Mouse (Mus musculus) frontal cortex, postnatal 10 days (tissue): ENCODE data around the gene Gm3250.
"Not testable (repeated sequence)": the region's sequence is repeated elsewhere in the genome, so short reads cannot be mapped to it uniquely, and the experiment has no call there.

ENCODE experiments used
- DNase-seq, 2 experiments: peaks; one replicate each; pipeline ENCODE4 v3.0.0; 2022; ENCODE audit warnings: low spot score in 2 of 2, mixed read lengths in 1 of 2

Gene Gm3250

GRCm38 (mm10) chr10:77782442-77782841, at the start of gene Gm3250:
Gm3250 (minus strand) TSS chr10:77782542.
- DNase-seq: not testable (repeated sequence)

DNA sequence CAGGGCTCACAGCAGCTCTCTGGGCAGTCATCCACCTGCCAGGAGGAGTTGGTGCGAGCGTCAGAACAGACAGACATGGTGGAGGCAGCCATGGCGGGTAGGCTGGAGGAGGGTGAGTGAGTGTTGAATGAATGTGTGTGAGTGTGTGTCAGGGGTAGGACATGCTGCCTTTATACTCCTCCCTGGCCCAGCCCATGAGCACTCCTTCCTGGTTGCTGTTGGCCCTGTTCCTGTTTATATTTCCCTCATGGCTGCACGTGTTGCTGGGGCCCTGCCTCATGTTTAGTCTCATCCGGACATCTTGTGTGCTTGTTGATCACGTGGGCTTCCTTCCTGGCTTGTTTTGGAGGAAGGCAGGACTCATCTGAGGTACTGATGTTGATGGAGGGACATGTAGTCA, 44.6 kb upstream of the Gm3250 start, which contains the start of gene Krtap10-4:
TSS of gene Krtap10-4 (minus strand) at position 145 of the 400 bp plus-strand sequence.
- DNase-seq: no peak

- DNase-seq: no peak
Observed at GRCm38 (mm10) chr10:77819203-77819602, 36.9 kb upstream of the Gm3250 start.

DNA sequence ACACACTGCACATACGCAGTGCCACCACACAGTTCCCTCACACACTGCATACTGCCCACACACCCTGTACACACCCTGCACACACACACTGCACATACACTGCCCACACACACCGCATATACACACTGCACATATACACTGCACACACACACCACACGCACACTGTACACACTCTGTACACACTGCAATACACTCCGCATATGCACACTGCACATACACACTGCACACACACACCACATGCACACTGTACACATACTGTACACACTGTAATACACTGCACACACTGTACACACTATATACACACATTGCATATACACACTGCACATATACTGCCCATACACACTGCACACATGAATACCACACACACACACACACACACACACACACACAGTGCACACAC, 36.2 kb upstream of the Gm3250 start:
- DNase-seq: no peak

DNA sequence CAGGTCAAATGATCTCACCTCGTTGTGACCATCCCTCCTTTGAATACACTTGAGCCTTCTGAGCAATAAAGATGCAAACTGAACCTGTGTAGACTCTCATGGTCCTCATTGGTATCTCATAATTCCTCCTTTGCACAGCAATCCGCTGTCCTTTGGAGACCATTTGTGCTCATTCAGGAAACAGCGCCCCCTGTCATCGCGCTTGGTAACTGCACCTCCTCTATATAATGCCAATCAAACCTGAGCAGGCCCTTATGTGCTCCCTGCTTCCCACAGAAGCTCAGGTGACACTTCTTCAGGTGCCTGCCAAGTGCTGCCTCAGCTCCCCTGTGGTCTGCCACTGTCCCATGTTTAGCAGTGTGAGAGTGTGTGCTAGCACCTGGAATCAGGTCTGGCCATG, 33.2 kb upstream of the Gm3250 start:
- no peak for DNase-seq

- DNase-seq: no peak
Observed at GRCm38 (mm10) chr10:77814382-77814781, 32.0 kb upstream of the Gm3250 start, which contains the start of gene Gm2696. Gm2696 (plus strand) TSS chr10:77814682.

DNA sequence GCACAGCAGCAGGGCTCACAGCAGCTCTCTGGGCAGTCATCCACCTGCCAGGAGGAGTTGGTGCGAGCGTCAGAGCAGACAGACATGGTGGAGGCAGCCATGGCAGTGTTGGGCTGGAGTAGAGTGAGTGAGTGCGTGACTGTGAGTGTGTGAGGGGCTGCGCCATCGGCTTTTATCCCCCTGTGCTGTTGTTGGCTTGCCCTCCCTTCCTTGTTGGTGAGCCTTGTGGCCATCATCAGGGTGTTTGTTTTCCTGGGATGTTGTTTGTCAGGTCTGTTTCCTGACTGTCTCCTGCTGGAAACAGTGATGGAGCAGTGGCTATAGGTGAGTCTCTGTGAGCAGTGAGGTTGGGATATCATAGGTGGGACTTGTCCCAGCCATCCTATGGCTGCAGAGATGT, 29.4 kb upstream of the Gm3250 start, which contains the start of gene Gm9507:
TSS of gene Gm9507 (minus strand) at position 101 of the 400 bp plus-strand sequence.
- DNase-seq: no peak

- no peak for DNase-seq
Observed at GRCm38 (mm10) chr10:77804095-77804494, 21.8 kb upstream of the Gm3250 start.

- DNase-seq: no peak
Observed at GRCm38 (mm10) chr10:77798921-77799508, 16.7 kb upstream of the Gm3250 start, which contains the start of gene Gm19668. Gm19668 (minus strand) TSS chr10:77799133.

DNA sequence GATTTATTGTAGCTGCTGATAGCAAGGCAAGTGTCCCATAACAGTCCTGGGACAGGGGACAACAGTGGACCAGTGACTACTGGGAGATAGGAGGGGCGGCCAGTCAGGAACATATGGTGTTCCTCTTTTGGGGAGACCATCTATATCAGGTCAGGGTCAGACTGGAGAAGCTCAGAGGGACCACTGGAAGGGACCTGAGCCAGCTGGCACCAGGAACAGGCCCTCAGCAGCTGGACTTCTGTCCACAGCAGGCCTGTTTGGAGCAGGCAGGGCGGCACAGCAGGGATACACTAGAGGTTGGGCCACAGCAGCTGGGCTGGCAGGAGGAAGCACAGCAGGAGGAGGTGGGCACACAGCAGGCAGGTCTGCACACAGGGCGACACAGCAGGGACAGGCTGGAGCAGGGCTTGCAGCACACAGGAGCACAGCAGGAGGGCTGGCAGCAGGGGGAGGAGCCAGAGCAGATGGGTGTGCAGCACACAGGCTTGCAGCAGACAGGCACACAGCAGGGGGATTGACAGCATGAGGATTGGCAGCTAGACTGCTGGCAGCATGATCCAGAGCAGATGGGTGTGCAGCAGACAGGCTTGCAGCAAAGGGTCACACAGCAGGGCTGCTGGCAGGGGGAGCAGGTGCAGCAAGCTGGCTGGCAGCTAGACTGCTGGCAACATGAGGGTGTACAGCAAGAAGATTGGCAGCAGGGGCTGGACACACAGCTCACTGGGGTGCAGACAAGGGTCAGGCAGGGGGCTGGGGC, 16.0 kb upstream of the Gm3250 start:
- DNase-seq: not testable (repeated sequence)

- no peak for DNase-seq
Observed at GRCm38 (mm10) chr10:77797677-77798076, 15.3 kb upstream of the Gm3250 start.

DNA sequence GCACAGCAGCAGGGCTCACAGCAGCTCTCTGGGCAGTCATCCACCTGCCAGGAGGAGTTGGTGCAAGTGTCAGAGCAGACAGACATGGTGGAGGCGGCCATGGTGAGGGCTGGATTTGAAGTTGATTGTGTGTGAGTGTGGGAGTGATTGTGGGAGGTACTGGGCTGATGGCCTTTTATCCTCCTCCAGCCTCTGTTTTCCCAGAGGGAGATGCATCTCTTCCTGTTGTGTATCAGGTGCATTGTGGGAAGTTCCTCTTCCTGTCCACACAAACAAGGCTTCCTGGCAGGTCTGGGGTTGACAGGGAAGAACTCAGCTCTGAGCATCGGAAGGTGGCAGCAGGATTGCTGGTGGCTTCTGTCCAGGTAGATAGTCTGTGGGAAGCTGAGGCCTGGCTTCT, 12.6 kb upstream of the Gm3250 start, which contains the start of gene Gm9639:
TSS of gene Gm9639 (minus strand) at position 101 of the 400 bp plus-strand sequence.
- DNase-seq: no peak

GRCm38 (mm10) chr10:77788621-77789020, 6.3 kb upstream of the Gm3250 start:
- no peak for DNase-seq

- DNase-seq: not testable (repeated sequence)
Observed at GRCm38 (mm10) chr10:77787876-77788275, 5.5 kb upstream of the Gm3250 start, which contains the start of gene Gm7137. Gm7137 (minus strand) TSS chr10:77788200.

GRCm38 (mm10) chr10:77783396-77783795, 1.1 kb upstream of the Gm3250 start:
- not testable (repeated sequence) for DNase-seq

GRCm38 (mm10) chr10:77776844-77777243, 5.5 kb downstream of the Gm3250 start, which contains the start of gene Gm7138:
Gm7138 (minus strand) TSS chr10:77776944.
- DNase-seq: not testable (repeated sequence)

- DNase-seq: not testable (repeated sequence)
Observed at GRCm38 (mm10) chr10:77772142-77772541, 10.2 kb downstream of the Gm3250 start.

- DNase-seq: not testable (repeated sequence)
Observed at GRCm38 (mm10) chr10:77771225-77771624, 11.1 kb downstream of the Gm3250 start, which contains the start of gene Gm3238. Gm3238 (minus strand) TSS chr10:77771325.

- DNase-seq: no peak
Observed at GRCm38 (mm10) chr10:77769727-77770126, 12.6 kb downstream of the Gm3250 start.

GRCm38 (mm10) chr10:77759582-77759981, 22.8 kb downstream of the Gm3250 start, which contains the start of gene Gm3233:
Gm3233 (minus strand) TSS chr10:77759682.
- DNase-seq: not testable (repeated sequence)

- DNase-seq: no peak
Observed at GRCm38 (mm10) chr10:77753448-77753847, 28.9 kb downstream of the Gm3250 start.

DNA sequence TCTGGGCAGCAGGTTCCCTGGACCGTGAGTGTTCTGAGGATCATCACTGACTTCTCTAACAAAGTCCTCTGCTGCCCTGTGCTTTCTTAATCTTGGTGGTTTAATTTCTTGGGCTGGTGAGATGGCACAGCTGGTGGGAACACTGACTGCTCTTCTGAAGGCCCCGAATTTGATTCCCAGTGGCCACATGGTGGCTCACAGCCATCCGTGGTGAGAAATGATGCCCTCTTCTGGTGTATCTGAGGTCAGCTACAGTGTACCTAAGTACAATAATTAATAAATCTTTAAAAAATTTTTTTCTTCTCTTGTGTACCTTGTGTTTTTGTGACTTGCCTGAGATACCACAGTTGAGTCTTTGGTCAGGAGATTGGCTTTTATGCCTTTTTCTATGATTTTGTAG, 30.0 kb downstream of the Gm3250 start:
- not testable (repeated sequence) for DNase-seq
